Mouse (Mus musculus): Measurements from ENCODE around the gene Snrnp70. TPM values are rescaled to one million over a fixed set of nuclear protein-coding genes. Genes with fewer than 3 reads are reported as not detected.

Gene Snrnp70
- polyA plus RNA-seq (2012), result 920 and 1,244 TPM in 2 replicates

DNA sequence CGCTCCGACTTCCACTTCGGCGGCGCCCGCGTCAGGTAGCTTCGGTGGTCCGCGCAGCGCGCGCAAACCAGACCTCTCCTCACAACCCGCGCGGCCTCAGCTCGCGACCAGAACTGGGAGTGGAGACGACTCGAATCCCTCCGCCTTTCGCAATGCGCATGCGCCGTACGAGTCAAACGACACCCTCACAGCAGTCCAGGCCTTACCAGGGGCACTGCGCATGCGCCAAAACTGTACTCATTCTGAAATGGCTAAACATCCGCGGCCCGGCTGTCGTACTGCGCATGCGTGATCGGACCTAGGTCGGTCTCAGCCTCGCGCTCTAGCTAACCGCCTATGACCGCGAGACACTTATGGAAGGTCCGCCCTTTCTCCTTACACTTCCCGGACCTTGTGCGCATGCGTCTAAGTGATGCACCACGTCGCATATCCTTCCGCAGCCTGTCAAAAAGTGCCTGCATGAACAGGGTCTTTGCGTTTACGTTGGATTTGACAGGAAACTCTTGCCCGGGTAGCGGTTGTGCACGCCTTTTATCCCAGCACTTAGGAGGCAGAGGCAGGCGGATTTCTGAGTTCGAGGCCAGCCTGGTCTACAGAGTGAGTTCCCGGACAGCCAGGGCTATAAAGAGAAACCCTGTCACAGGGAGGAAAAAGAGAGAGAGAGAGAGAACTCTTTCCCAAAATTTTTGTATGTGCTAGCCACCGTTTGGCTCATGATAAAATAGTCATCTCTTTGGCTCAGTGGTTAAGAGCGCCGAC lies at the start of gene Snrnp70:
TSS of gene Snrnp70 (minus strand) at position 165 of the 759 bp plus-strand sequence.

DNA sequence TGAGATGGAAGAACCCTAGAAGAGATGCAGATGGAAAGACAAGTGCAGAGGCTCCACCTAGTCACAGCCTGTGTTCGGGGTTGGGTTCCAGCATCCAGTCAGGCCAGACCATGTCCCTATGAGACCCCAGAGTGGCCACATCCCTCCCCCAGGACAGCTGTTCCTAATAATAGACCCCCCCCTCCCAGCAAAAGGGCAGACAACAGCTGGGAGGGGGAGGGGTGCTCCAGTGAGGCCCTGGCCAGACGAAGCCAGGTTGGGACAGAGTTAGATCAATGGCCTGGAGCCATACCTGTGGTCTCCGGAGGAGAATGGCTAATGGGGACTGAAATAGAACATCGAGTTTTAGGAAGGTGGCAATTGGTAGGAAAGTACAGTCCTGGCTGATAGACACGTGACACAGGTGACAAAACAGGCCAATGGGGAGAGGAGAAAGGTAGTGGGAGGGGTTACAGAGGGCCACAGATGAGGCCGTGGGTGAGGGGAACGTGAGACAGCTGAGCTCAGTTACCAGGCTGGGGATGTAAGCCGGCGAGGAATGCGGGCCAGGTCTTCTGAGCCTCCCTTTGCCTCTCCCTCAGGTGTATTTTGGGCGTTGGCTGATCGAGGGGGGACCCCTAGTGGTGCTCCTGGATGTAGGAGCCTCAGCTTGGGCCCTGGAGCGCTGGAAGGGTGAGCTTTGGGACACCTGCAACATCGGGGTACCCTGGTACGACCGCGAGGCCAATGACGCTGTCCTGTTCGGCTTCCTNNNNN lies 42.2 kb upstream of the Snrnp70 start, which contains the start of gene Ruvbl2:
TSS of gene Ruvbl2 (minus strand) at position 576 of the 756 bp plus-strand sequence.

DNA sequence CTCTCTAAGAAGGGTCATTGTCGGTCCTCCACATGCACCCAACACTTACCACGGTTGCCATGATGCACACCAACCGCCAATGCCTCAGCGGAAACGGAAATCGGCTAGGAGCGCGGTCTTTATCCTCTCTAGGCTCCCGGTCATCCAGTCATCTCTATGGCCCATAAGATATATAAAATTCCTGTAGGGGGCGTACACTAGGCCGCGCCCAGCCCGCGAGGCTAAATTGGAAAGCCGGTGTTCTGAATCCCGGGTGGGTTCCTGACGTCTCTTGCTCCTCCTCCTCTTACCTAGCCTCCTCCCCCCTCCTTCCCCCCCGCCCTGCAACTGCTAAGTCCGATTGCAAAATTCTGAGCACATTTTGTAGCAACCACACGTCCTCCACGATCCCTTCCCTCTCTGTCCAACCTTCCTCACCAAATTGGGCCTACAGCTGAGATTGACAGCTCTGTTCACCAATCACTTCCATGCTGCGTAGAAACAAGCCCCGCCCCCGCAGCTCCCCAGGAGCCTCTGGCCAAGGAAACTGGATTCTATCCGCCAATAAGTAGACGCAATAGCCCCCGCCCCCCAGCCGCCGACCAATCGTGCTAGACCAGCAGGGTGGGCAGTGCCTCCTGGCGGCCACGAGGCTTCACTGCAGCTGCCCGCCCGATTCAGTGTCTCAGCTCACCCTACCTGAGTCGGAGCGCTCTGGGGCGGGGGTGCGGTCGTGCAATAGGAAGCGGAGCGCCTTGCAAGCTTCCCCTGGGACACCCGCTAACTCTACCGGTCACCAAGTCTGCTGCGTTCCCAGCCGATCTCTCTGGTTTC lies 38.9 kb upstream of the Snrnp70 start, which contains the start of gene Gys1:
TSS of gene Gys1 (plus strand) at position 642 of the 813 bp plus-strand sequence.

DNA sequence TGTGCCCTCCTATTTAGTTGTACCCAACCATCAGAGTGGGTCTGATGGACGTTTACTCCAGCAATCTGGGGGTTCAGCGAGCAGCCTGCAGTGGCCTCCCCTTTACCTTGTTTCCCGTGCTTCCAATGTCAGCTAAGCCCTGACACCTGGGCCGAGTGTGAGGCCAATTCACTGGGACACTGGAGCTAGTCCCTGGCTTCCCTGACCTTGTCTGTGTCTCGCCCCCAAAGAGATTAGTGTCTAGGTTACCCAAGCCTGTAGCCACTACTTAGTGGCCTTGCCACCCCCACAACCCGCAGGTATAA lies 25.0 kb upstream of the Snrnp70 start, which contains the start of gene Lhb:
TSS of gene Lhb (plus strand) at position 206 of the 305 bp plus-strand sequence.

DNA sequence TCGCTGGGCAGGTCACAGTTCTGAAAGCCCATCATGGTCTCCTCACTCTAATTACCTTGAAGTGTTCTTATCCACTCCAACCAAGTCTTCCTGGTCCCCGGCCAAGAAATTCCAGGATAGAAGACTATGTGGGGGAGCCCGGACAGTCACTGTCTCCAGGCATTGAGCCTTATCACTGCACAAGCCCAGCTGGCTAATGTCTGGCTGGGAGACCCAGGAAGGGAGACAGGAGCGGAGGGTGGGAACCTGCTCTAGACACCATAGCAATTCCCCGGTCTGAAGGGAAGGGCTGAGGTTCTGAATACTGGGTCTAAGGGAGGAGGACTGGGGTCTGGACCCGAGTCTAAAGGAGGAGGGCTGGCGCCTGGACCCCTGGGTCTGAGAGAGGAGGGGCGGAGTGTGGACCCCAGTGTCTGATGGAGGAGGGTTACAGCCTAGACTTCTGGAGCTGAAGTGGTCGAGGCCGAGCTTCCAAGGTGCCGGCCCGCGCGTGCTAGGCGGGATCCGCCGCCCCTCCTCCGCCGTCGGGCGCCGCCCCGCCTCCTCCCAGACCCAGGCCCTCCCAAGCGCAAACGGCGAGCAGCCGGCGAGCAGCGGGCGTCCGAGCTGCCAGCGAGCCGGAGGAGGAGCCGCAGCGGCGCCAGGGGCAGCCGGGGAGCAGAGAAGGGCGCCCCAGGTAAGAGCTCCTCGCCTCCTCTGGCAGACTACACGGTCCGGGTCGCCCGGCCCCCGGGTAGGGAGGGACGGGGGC lies 17.7 kb upstream of the Snrnp70 start, which contains the start of gene Ntf5:
TSS of gene Ntf5 (plus strand) at position 583 of the 751 bp plus-strand sequence.

DNA sequence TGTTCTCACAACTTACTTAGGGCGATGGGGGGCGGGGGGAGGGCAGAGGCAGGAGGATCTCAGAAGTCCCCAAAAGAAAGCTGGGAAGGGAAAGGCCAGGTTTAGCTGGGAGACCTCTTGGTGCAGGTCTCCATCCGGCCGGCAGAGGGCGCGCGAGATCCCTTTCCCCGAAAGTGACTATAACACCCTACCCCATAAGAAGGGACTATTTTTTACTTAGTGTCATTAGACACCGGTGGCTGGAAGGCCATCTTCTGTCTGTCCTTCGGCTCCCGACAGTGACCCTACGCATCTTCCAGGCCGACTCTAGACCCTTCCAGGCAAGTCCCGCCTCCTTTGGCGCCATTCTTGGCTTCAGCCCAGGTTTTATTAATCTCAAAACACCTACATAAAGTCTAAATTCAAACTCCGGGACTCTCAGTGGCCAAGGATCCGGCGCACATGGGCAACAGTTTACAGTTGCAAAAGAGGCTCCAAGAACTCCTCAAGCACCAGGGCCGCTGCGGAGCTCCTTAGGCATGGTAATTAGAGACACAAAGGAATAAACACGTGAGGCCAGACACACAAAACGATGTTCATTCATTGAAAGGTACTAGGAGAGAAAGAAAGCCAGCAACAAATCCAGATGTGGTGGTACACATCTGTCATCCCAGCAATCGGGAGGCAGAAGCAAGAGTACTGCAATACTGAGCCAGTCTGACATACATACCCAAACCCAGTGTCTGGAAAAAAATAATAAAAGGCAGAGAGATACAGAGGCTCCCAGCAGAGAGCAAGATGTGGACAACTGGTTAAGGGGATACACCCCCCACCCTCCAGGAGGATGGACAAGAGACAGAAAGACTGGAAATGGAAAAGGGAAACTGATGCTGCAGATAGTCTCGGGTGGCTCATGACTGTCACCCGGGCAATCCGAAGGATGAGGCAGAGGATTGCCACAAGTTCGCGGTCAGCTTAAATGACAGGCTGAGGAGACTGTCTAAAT lies 9.8 kb upstream of the Snrnp70 start, which contains the start of gene Kcna7:
TSS of gene Kcna7 (plus strand) at position 563 of the 985 bp plus-strand sequence.

DNA sequence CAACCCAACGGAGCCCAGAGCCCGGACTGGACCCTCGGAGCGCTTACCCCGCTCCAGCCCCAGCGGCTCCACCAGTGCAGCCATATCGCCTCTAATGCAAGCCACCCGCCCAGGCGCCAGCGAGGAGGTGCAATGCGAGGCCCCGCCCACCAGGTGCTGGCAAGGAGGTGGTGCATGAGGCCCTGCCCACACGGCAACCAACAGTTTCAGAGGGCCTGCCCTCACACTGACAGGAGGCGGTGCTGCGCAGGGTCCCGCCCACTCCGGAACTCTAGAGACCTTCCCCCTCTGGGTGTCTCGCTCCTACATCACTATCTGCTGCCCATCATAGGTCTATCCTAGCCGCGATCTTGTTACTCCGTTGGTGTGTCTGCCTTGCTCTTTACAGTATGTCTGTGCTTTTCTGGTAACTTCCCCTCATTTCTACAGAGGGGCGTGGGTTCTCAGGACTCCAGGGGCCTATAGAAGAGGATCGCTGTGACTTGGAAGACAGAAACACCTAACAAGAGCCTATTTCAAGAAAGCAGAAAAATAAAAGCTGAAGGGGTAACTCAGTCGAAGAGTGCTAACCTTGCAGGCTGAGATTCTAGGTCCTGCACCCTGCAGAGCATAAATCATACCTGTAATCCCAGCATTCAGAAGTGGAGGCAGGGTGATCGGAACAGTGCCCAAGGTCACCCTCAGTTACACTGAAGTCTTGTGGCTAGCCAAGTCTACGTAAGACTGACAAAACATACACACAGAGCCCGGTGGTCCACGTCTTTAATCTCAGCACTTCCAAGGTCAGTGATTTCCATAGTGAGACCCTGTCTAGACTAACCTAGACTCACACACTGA lies 24.8 kb downstream of the Snrnp70 start, which contains the start of gene Lin7b:
TSS of gene Lin7b (minus strand) at position 109 of the 837 bp plus-strand sequence.

DNA sequence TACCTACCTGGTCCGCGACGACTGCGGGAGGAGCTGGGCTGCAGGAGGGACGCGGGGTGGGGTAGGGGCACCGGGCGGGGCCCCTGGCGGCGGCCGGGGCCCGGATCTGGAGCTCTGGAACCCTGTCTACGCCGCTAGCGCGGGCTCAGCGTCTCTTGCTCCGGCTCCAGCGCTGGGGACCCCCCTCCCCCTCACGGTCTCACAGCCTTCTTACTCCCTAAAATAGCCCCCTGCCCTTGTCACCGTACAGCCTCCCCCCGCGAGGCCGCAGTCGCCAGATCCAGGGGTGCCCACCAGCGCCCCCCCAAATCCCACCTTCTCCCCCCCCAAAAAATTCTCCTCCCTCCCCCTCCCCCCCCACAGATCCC lies 28.9 kb downstream of the Snrnp70 start, which contains the start of gene Ppfia3:
TSS of gene Ppfia3 (minus strand) at position 368 of the 368 bp plus-strand sequence.

DNA sequence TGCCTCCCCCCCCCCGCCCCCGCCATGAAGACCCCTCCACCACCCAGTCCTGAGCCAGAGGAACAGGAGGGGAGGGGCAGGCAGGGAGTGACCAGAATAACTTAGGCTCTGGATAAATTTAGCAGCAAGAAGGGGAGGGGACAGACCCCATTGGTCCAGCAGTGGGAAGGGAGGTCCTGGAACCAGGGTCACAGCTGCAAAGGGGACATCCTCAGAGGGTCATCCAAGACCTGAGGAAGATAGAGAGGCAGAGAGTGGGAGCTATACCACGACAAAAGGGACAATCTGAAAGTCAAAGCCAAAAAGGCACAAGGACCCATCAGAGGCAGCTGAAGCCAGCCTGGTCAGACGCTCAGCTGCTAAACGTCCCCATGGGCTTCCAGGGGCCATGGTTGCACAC lies 60.5 kb downstream of the Snrnp70 start, which contains the start of gene Hrc:
TSS of gene Hrc (plus strand) at position 235 of the 400 bp plus-strand sequence.

DNA sequence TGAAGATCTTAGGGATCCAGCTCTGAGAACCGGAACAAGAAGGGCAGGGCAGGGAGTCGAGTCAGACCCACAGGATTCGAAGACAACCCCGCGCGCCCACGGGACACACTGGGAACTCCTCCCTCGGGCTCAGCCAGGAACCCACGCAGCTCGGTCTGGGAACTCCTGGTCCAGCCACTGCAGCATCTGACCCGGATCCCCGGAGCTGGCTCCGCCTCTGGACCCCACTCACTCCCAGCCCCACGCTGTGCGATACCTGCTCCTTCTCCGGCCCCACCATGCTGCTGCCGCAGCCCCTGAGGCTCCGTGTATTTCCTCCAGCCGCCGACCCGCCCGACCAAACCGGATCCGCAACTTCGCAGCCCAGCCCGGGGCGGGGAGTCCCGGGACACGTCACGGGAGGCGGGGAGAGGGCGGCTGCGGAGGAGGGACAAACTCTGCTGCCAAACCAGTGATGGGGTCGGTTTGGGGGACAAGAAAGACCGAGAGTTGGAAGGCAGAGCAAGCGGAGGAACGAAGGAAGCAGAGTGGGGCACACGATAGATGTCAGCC lies 62.0 kb downstream of the Snrnp70 start, which contains the start of gene Trpm4:
TSS of gene Trpm4 (minus strand) at position 350 of the 552 bp plus-strand sequence.

Other genes starting within 250 kb of the Snrnp70 start
- 67.8 and 81.0 TPM in 2 replicates for gene Pih1d1, start 241.4 kb downstream of the Snrnp70 start, polyA plus RNA-seq (2012)
- gene Aldh16a1, start 241.2 kb downstream of the Snrnp70 start, polyA plus RNA-seq (2012), result 162 and 165 TPM in 2 replicates
- gene Slc17a7, start 231.8 kb downstream of the Snrnp70 start, polyA plus RNA-seq (2012), result 0.11 and 0.15 TPM in 2 replicates
- gene Gfy, start 216.2 kb downstream of the Snrnp70 start, polyA plus RNA-seq (2012), result 0.16 and 0.29 TPM in 2 replicates
- not detected in 2 replicates for gene Pth2, start 214.7 kb downstream of the Snrnp70 start, polyA plus RNA-seq (2012)
- gene Ccdc155, start 190.8 kb downstream of the Snrnp70 start, polyA plus RNA-seq (2012), result 0.56 and 1.3 TPM in 2 replicates
- 14.7 and 21.4 TPM in 2 replicates for gene Dkkl1, start 183.6 kb downstream of the Snrnp70 start, polyA plus RNA-seq (2012)
- 0.82 and 2.2 TPM in 2 replicates for gene Tead2, start 180.0 kb downstream of the Snrnp70 start, polyA plus RNA-seq (2012)
- 173 and 185 TPM in 2 replicates for gene Cd37, start 156.6 kb downstream of the Snrnp70 start, polyA plus RNA-seq (2012)
- not detected in 2 replicates for gene Slc6a16, start 154.7 kb downstream of the Snrnp70 start, polyA plus RNA-seq (2012)
- gene Slc6a21, start 118.2 kb downstream of the Snrnp70 start, polyA plus RNA-seq (2012), result 0.09 TPM in 1 of 2 replicates, not detected in the other
- 3.3 and 5.4 TPM in 2 replicates for gene Trpm4, start 62.0 kb downstream of the Snrnp70 start, polyA plus RNA-seq (2012)
- not detected in 2 replicates for gene Hrc, start 60.5 kb downstream of the Snrnp70 start, polyA plus RNA-seq (2012)
- gene Ppfia3, start 28.7 kb downstream of the Snrnp70 start, polyA plus RNA-seq (2012), result 0.56 TPM in 2 replicates
- 2.3 and 2.6 TPM in 2 replicates for gene Lin7b, start 25.2 kb downstream of the Snrnp70 start, polyA plus RNA-seq (2012)
- gene Kcna7, start 9.9 kb upstream of the Snrnp70 start, polyA plus RNA-seq (2012), result 0.04 and 0.28 TPM in 2 replicates
- 0.04 TPM in 1 of 2 replicates, not detected in the other for gene Ntf5, start 18.0 kb upstream of the Snrnp70 start, polyA plus RNA-seq (2012)
- 0.11 TPM in 1 of 2 replicates, not detected in the other for gene Lhb, start 25.1 kb upstream of the Snrnp70 start, polyA plus RNA-seq (2012)
- gene Gys1, start 39.1 kb upstream of the Snrnp70 start, polyA plus RNA-seq (2012), result 28.3 and 36.5 TPM in 2 replicates
- 407 and 425 TPM in 2 replicates for gene Ruvbl2, start 42.4 kb upstream of the Snrnp70 start, polyA plus RNA-seq (2012)
- 3,550 and 4,748 TPM in 2 replicates for gene Ftl1, start 64.1 kb upstream of the Snrnp70 start, polyA plus RNA-seq (2012)
- gene Bax, start 71.2 kb upstream of the Snrnp70 start, polyA plus RNA-seq (2012), result 188 and 194 TPM in 2 replicates
- 0.05 TPM in 1 of 2 replicates, not detected in the other for gene Tulp2, start 86.1 kb upstream of the Snrnp70 start, polyA plus RNA-seq (2012)
- not detected in 2 replicates for gene Gm45808, start 91.1 kb upstream of the Snrnp70 start, polyA plus RNA-seq (2012)
- 4.6 TPM in 2 replicates for gene Dhdh, start 93.1 kb upstream of the Snrnp70 start, polyA plus RNA-seq (2012)
- gene Nucb1, start 114.7 kb upstream of the Snrnp70 start, polyA plus RNA-seq (2012), result 728 and 929 TPM in 2 replicates
- gene Ppp1r15a, start 130.5 kb upstream of the Snrnp70 start, polyA plus RNA-seq (2012), result 397 and 438 TPM in 2 replicates
- 0.93 and 1.1 TPM in 2 replicates for gene Plekha4, start 130.6 kb upstream of the Snrnp70 start, polyA plus RNA-seq (2012)
- gene Hsd17b14, start 159.2 kb upstream of the Snrnp70 start, polyA plus RNA-seq (2012), result 2.8 and 3.1 TPM in 2 replicates
- 58.9 and 61.2 TPM in 2 replicates for gene Bcat2, start 174.4 kb upstream of the Snrnp70 start, polyA plus RNA-seq (2012)
- not detected in 2 replicates for gene Fgf21, start 219.7 kb upstream of the Snrnp70 start, polyA plus RNA-seq (2012)
- gene Fut1, start 221.5 kb upstream of the Snrnp70 start, polyA plus RNA-seq (2012), result not detected in 2 replicates
- 0.14 and 0.18 TPM in 2 replicates for gene Izumo1, start 226.1 kb upstream of the Snrnp70 start, polyA plus RNA-seq (2012)
- 0.60 and 0.75 TPM in 2 replicates for gene Rasip1, start 231.7 kb upstream of the Snrnp70 start, polyA plus RNA-seq (2012)
- 0.30 TPM in 1 of 2 replicates, not detected in the other for gene Mamstr, start 244.2 kb upstream of the Snrnp70 start, polyA plus RNA-seq (2012)

All from megakaryocyte-erythroid progenitor cell, adult 5 weeks (primary cell).